Mouse (Mus musculus) E14TG2a.4 (cell line): Measurements from ENCODE around the gene Taok1.

ENCODE experiments used
- H3K27me3 ChIP-seq: 2 replicates; pipeline ENCODE4 v1.6.1; 2014; ENCODE audit warnings: low read length, control low read depth; ENCODE audit not compliant: insufficient read depth
- H3K36me3 ChIP-seq: 2 replicates; pipeline ENCODE4 v1.6.1; 2014; ENCODE audit warnings: low read length, control low read depth; ENCODE audit not compliant: insufficient read depth
- H3K4me1 ChIP-seq: replicated peaks from 2 replicates; pipeline ENCODE4 v1.6.1; 2014; ENCODE audit warnings: low read depth, low read length, control low read depth
- H3K4me3 ChIP-seq: replicated peaks from 2 replicates; pipeline ENCODE4 v1.5.1; 2014; ENCODE audit warnings: mild to moderate bottlenecking, low read length
- H3K9me3 ChIP-seq: 2 replicates; pipeline ENCODE4 v1.6.1; 2014; ENCODE audit warnings: low read length, control low read depth
- CTCF ChIP-seq: conservative IDR thresholded peaks from 2 replicates; pipeline ENCODE4 v1.5.1; 2014; ENCODE audit warnings: low read length
- NANOG ChIP-seq: IDR thresholded peaks from 2 replicates; pipeline ENCODE4 v1.6.1; 2014; ENCODE audit warnings: borderline replicate concordance, low read length, mixed read lengths
- POU5F1 ChIP-seq: IDR thresholded peaks from 2 replicates; pipeline ENCODE4 v1.6.1; 2014; ENCODE audit warnings: low read length, borderline replicate concordance

Gene Taok1

GRCm38 (mm10) chr11:77626596-77627535 is 19.3 kb upstream of the Taok1 start:
- no peaks in the 10 kb centered on the region for H3K9me3 ChIP-seq
- no peak overlapping the region for H3K4me3 ChIP-seq
- H3K4me1 ChIP-seq: peaks cover 60% of the 10 kb centered on the region
- peaks cover 13% of the 10 kb centered on the region; the same call in 1 of the 2 replicates for H3K27me3 ChIP-seq
- H3K36me3 ChIP-seq: no peaks in the 10 kb centered on the region
- TF ChIP-seq CTCF (no peak), NANOG (no peak), POU5F1 (no peak)

GRCm38 (mm10) chr11:77625061-77625855 is 17.6 kb upstream of the Taok1 start:
- no peaks in the 10 kb centered on the region for H3K9me3 ChIP-seq
- H3K27me3 ChIP-seq: peaks cover 13% of the 10 kb centered on the region; the same call in 1 of the 2 replicates
- H3K4me1 ChIP-seq: peaks cover 62% of the 10 kb centered on the region

GRCm38 (mm10) chr11:77624441-77625060 is 16.9 kb upstream of the Taok1 start:
- H3K4me1 ChIP-seq: peaks cover 60% of the 10 kb centered on the region
- no peaks in the 10 kb centered on the region for H3K9me3 ChIP-seq
- H3K36me3 ChIP-seq: no peaks in the 10 kb centered on the region
- peak overlapping the region; percentile 58 for H3K4me3 ChIP-seq
- no peak for TF ChIP-seq NANOG
- TF ChIP-seq CTCF: no peak
- peaks cover 13% of the 10 kb centered on the region; the same call in 1 of the 2 replicates for H3K27me3 ChIP-seq

More at GRCm38 (mm10) chr11:77625061-77625855, 17.6 kb upstream of the Taok1 start:
- no peaks in the 10 kb centered on the region for H3K36me3 ChIP-seq
- peak overlapping the region; percentile 58 for H3K4me3 ChIP-seq
- TF ChIP-seq CTCF (no peak), NANOG (no peak), POU5F1 (no peak)

GRCm38 (mm10) chr11:77624002-77624401 is 16.4 kb upstream of the Taok1 start:
- TF ChIP-seq CTCF: no peak
- TF ChIP-seq NANOG: no peak
- TF ChIP-seq POU5F1: no peak
- Histone ChIP-seq H3K4me3 (peak overlapping the region; percentile 58; the same call in 1 of the 2 replicates), H3K9me3 (no peaks in the 10 kb centered on the region), H3K27me3 (peaks cover 13% of the 10 kb centered on the region; the same call in 1 of the 2 replicates), H3K4me1 (peaks cover 60% of the 10 kb centered on the region), H3K36me3 (no peaks in the 10 kb centered on the region)

GRCm38 (mm10) chr11:77621902-77622535 is 14.4 kb upstream of the Taok1 start:
- Histone ChIP-seq H3K9me3 (no peaks in the 10 kb centered on the region), H3K27me3 (peaks cover 13% of the 10 kb centered on the region; the same call in 1 of the 2 replicates), H3K36me3 (no peaks in the 10 kb centered on the region), H3K4me1 (peaks cover 43% of the 10 kb centered on the region), H3K4me3 (no peak overlapping the region)
- TF ChIP-seq NANOG: no peak
- no peak for TF ChIP-seq POU5F1
- TF ChIP-seq CTCF: no peak

- Histone ChIP-seq H3K27me3 (no peaks in the 10 kb centered on the region), H3K4me3 (no peak overlapping the region), H3K4me1 (peaks cover 40% of the 10 kb centered on the region), H3K9me3 (no peaks in the 10 kb centered on the region), H3K36me3 (no peaks in the 10 kb centered on the region)
- TF ChIP-seq POU5F1 (no peak), CTCF (no peak), NANOG (no peak)
These were observed 7.5 kb upstream of the Taok1 start for GRCm38 (mm10) chr11:77615084-77615624.

GRCm38 (mm10) chr11:77606835-77607537 is 629 bp downstream of the Taok1 start:
- TF ChIP-seq POU5F1: 0 out of 2 replicates have a peak, but pooled peaks have one; percentile 8
- TF ChIP-seq NANOG: no peak
- Histone ChIP-seq H3K36me3 (peaks cover 27% of the 10 kb centered on the region), H3K9me3 (no peaks in the 10 kb centered on the region), H3K27me3 (no peaks in the 10 kb centered on the region), H3K4me3 (peak overlapping the region; percentile 97), H3K4me1 (peaks cover 48% of the 10 kb centered on the region)
